In the genomic region with DNA sequence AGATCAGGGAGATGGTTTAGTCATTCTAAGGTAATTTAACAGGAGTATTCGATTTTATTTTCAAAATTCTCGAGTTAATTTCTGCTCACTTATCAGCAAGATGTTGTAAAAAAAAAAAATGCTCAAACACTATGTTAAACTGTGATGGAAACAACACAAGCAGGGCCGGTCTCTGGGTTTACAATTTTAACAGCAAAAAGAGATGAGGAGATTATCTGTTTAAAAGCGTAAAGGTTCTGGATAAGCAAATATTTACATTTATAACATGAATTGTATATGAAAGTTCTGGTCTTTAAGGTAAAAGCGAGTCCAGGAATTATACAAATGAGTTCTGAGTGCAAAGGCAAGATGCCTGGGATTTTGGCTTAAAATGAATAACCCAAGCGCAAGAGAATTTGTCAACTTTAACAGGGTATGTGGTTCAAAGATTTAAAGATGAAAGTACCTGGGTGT, we compare ENCODE assay signal across 21 mouse cellular contexts. TPM values are rescaled to one million over a fixed set of nuclear protein-coding genes. Genes with fewer than 3 reads are reported as not detected.
A peak's percentile ranks its signal among the peaks of the same experiment; 100 is the strongest.
DNase-seq lines count a peak whose midpoint lies in the region; ATAC-seq and TF ChIP-seq lines count a peak whose summit lies in the region.
"Had no signal": no experiment of that assay in that cellular context is flagged by ENCODE, and none has a peak within 500 bp of the region (broad histone marks: within the 10 kb centered on the region; RNA-seq: fewer than 3 reads in every experiment).

No protein-coding gene starts in this region.

- no peak for ATAC-seq in forebrain, embryonic 12.5 days (ENCODE audit: low FRiP score)
- ATAC-seq in forebrain, embryonic 15.5 days (replicated peaks) = no peak
- no peak for ATAC-seq in midbrain, embryonic 12.5 days (ENCODE audit: low FRiP score, low read depth)
- ATAC-seq in midbrain, embryonic 15.5 days (replicated peaks) = no peak
- no peak for ATAC-seq in forebrain, postnatal 0 days
- no peak for ATAC-seq in neural tube, embryonic 14.5 days (ENCODE audit: low read depth)

- 6% methylated on average over 6 of the region's 6 CpGs for WGBS in forebrain, embryonic 12.5 days
- 9% methylated on average over 6 of the region's 6 CpGs for WGBS in forebrain, embryonic 15.5 days
- WGBS in midbrain, embryonic 12.5 days = 9% methylated on average over 6 of the region's 6 CpGs
- WGBS in midbrain, embryonic 15.5 days = 7% methylated on average over 6 of the region's 6 CpGs
- 7% methylated on average over 6 of the region's 6 CpGs for WGBS in forebrain, postnatal 0 days
- WGBS in neural tube, embryonic 14.5 days = 3% methylated on average over 6 of the region's 6 CpGs

- H3K9me3 ChIP-seq in forebrain, embryonic 12.5 days = no peaks in the 10 kb centered on the region
- H3K9me3 ChIP-seq in forebrain, embryonic 15.5 days = no peaks in the 10 kb centered on the region
- H3K9me3 ChIP-seq in midbrain, embryonic 12.5 days = no peaks in the 10 kb centered on the region
- no peaks in the 10 kb centered on the region for H3K9me3 ChIP-seq in midbrain, embryonic 15.5 days
- H3K9me3 ChIP-seq in forebrain, postnatal 0 days (ENCODE audit: low read length) = no peaks in the 10 kb centered on the region
- no peaks in the 10 kb centered on the region for H3K9me3 ChIP-seq in neural tube, embryonic 14.5 days (ENCODE audit: control insufficient read depth, low read length)
- H3K9me3 ChIP-seq: heart, embryonic 12.5 days had no signal

- DNase-seq in forebrain, postnatal 0 days = peak; percentile 62
- DNase-seq in gastrocnemius, adult 8-10 months (ENCODE audit: low spot score in 2 of 2) = no peak
- no peak for DNase-seq in cerebellum, adult 18-20 months
- DNase-seq: adrenal gland, postnatal 25 days; B cell, adult 2 months; cerebellum, postnatal 36 days; gastrocnemius, postnatal 25 days; heart, postnatal 4 days; kidney, adult 11 months; layer of hippocampus, adult 9-11 months; thymus, postnatal 4 days had no signal

- peak overlapping the region; percentile 23 for H3K4me3 ChIP-seq in forebrain, embryonic 12.5 days (replicated peaks)
- no peak overlapping the region for H3K4me3 ChIP-seq in forebrain, embryonic 15.5 days
- peak overlapping the region; percentile 10 for H3K4me3 ChIP-seq in midbrain, embryonic 12.5 days
- H3K4me3 ChIP-seq in midbrain, embryonic 15.5 days = no peak overlapping the region
- H3K4me3 ChIP-seq in forebrain, postnatal 0 days (ENCODE audit: low read depth, low read length) = no peak overlapping the region
- H3K4me3 ChIP-seq in neural tube, embryonic 14.5 days (ENCODE audit: low read depth, low read length) = peak overlapping the region; percentile 2; the same call in 1 of the 2 replicates
- H3K4me3 ChIP-seq: heart, embryonic 12.5 days had no signal

- peaks cover 84% of the 10 kb centered on the region for H3K27me3 ChIP-seq in forebrain, embryonic 12.5 days
- peaks cover 70% of the 10 kb centered on the region for H3K27me3 ChIP-seq in forebrain, embryonic 15.5 days
- peaks cover 85% of the 10 kb centered on the region for H3K27me3 ChIP-seq in midbrain, embryonic 12.5 days
- peaks cover 68% of the 10 kb centered on the region for H3K27me3 ChIP-seq in midbrain, embryonic 15.5 days (replicated peaks)
- H3K27me3 ChIP-seq in forebrain, postnatal 0 days (ENCODE audit: insufficient read depth, low read length) = peaks cover 66% of the 10 kb centered on the region
- peaks cover 60% of the 10 kb centered on the region for H3K27me3 ChIP-seq in neural tube, embryonic 14.5 days (ENCODE audit: control insufficient read depth, insufficient read depth, low read length)

- no peaks in the 10 kb centered on the region for H3K36me3 ChIP-seq in forebrain, embryonic 12.5 days (replicated peaks)
- H3K36me3 ChIP-seq in forebrain, embryonic 15.5 days = no peaks in the 10 kb centered on the region
- H3K36me3 ChIP-seq in midbrain, embryonic 12.5 days = no peaks in the 10 kb centered on the region
- no peaks in the 10 kb centered on the region for H3K36me3 ChIP-seq in midbrain, embryonic 15.5 days (replicated peaks)
- H3K36me3 ChIP-seq in forebrain, postnatal 0 days (ENCODE audit: insufficient read depth) = no peaks in the 10 kb centered on the region
- no peaks in the 10 kb centered on the region for H3K36me3 ChIP-seq in neural tube, embryonic 14.5 days (ENCODE audit: control insufficient read depth, insufficient read depth, low read length)
- H3K36me3 ChIP-seq: heart, embryonic 12.5 days had no signal

- peaks cover 36% of the 10 kb centered on the region for H3K4me1 ChIP-seq in forebrain, embryonic 12.5 days
- peaks cover 24% of the 10 kb centered on the region for H3K4me1 ChIP-seq in forebrain, embryonic 15.5 days
- peaks cover 32% of the 10 kb centered on the region for H3K4me1 ChIP-seq in midbrain, embryonic 12.5 days
- peaks cover 27% of the 10 kb centered on the region for H3K4me1 ChIP-seq in midbrain, embryonic 15.5 days
- 0 out of 2 replicates have a peak, but pooled peaks cover 4% of the 10 kb centered on the region for H3K4me1 ChIP-seq in forebrain, postnatal 0 days (ENCODE audit: insufficient read depth)
- peaks cover 16% of the 10 kb centered on the region for H3K4me1 ChIP-seq in neural tube, embryonic 14.5 days (ENCODE audit: control insufficient read depth, insufficient read depth, low read length)

- H3K9ac ChIP-seq in forebrain, embryonic 12.5 days = no peak overlapping the region; the same call in 1 of the 2 replicates
- no peak overlapping the region for H3K9ac ChIP-seq in forebrain, embryonic 15.5 days (replicated peaks)
- H3K9ac ChIP-seq in midbrain, embryonic 12.5 days (replicated peaks) = no peak overlapping the region
- H3K9ac ChIP-seq in midbrain, embryonic 15.5 days = no peak overlapping the region
- no peak overlapping the region for H3K9ac ChIP-seq in forebrain, postnatal 0 days
- no peak overlapping the region for H3K9ac ChIP-seq in neural tube, embryonic 14.5 days (replicated peaks; ENCODE audit: low read depth, low read length)
- H3K9ac ChIP-seq: heart, embryonic 12.5 days had no signal

- TF ChIP-seq CTCF in forebrain, postnatal 0 days (IDR thresholded peaks at IDR 0.05; ENCODE audit: low read depth) = no peak

- peak overlapping the region; percentile 36 for H3K4me2 ChIP-seq in forebrain, embryonic 12.5 days
- H3K4me2 ChIP-seq in forebrain, embryonic 15.5 days (replicated peaks) = no peak overlapping the region
- H3K4me2 ChIP-seq in midbrain, embryonic 12.5 days (replicated peaks) = peak overlapping the region; percentile 4; the same call in 1 of the 2 replicates
- H3K4me2 ChIP-seq in midbrain, embryonic 15.5 days = no peak overlapping the region
- H3K4me2 ChIP-seq in forebrain, postnatal 0 days (ENCODE audit: low read depth) = no peak overlapping the region
- H3K4me2 ChIP-seq in neural tube, embryonic 14.5 days (ENCODE audit: low read depth, low read length) = no peak overlapping the region
- H3K4me2 ChIP-seq: heart, embryonic 12.5 days; liver, embryonic 11.5 days had no signal

- no peak overlapping the region for H3K27ac ChIP-seq in forebrain, embryonic 12.5 days
- H3K27ac ChIP-seq in forebrain, embryonic 15.5 days (replicated peaks) = no peak overlapping the region
- no peak overlapping the region for H3K27ac ChIP-seq in midbrain, embryonic 12.5 days (replicated peaks)
- no peak overlapping the region for H3K27ac ChIP-seq in midbrain, embryonic 15.5 days
- no peak overlapping the region for H3K27ac ChIP-seq in forebrain, postnatal 0 days (ENCODE audit: low read depth, low read length)
- H3K27ac ChIP-seq in neural tube, embryonic 14.5 days (ENCODE audit: low read depth, low read length) = no peak overlapping the region

RNA-seq across cellular contexts. Expression of gene Foxd1, which starts 3.0 kb away (rescaled TPM):
- polyA plus RNA-seq in forebrain, embryonic 12.5 days (2016; fragmentation: Nextera tagmentation; extraction: Ambion mirVana) = 2.6 and 4.2 TPM in 2 replicates
- 0.55 and 0.56 TPM in 2 replicates for polyA plus RNA-seq in forebrain, embryonic 15.5 days (2015; fragmentation: Nextera tagmentation; extraction: Ambion mirVana)
- polyA plus RNA-seq in midbrain, embryonic 12.5 days (2016; fragmentation: Nextera tagmentation; extraction: Ambion mirVana) = 5.2 and 6.0 TPM in 2 replicates
- 0.89 and 1.0 TPM in 2 replicates for polyA plus RNA-seq in midbrain, embryonic 15.5 days (2015; fragmentation: Nextera tagmentation; extraction: Ambion mirVana)
- total RNA-seq in forebrain, postnatal 0 days (2014; rRNA removed) = 2.0 and 2.2 TPM in 2 replicates
- 0.62 and 0.86 TPM in 2 replicates for polyA plus RNA-seq in forebrain, postnatal 0 days (2015; fragmentation: Nextera tagmentation; extraction: Ambion mirVana)
- 0.12 and 0.76 TPM in 2 replicates for polyA plus RNA-seq in neural tube, embryonic 14.5 days (2014; fragmentation: Nextera tagmentation; extraction: Ambion mirVana)
- total RNA-seq in gastrocnemius, adult 8-10 months (2022) = under 1 TPM in 1 of 4 experiments, not detected in 3; 0.11 TPM
- total RNA-seq: megakaryocyte-erythroid progenitor cell, adult 5-6 weeks had no signal
- polyA plus RNA-seq: liver, embryonic 11.5 days; lung, embryonic 16.5 days; spleen, adult 2 months had no signal

RNA-seq across cellular contexts. Expression of gene Btf3, which starts 40.2 kb away (rescaled TPM):
- polyA plus RNA-seq in forebrain, embryonic 12.5 days (2016; fragmentation: Nextera tagmentation; extraction: Ambion mirVana) = 693 and 699 TPM in 2 replicates
- 585 and 597 TPM in 2 replicates for polyA plus RNA-seq in forebrain, embryonic 15.5 days (2015; fragmentation: Nextera tagmentation; extraction: Ambion mirVana)
- 628 and 633 TPM in 2 replicates for polyA plus RNA-seq in midbrain, embryonic 12.5 days (2016; fragmentation: Nextera tagmentation; extraction: Ambion mirVana)
- 426 and 445 TPM in 2 replicates for polyA plus RNA-seq in midbrain, embryonic 15.5 days (2015; fragmentation: Nextera tagmentation; extraction: Ambion mirVana)
- 435 and 523 TPM in 2 replicates for total RNA-seq in forebrain, postnatal 0 days (2014; rRNA removed)
- 562 and 667 TPM in 2 replicates for polyA plus RNA-seq in forebrain, postnatal 0 days (2015; fragmentation: Nextera tagmentation; extraction: Ambion mirVana)
- polyA plus RNA-seq in neural tube, embryonic 14.5 days (2014; fragmentation: Nextera tagmentation; extraction: Ambion mirVana) = 513 and 544 TPM in 2 replicates
- total RNA-seq in gastrocnemius, adult 8-10 months (2022) = 100 to 1,000 TPM; 208 to 239 (median 210) TPM

Comparison
In these comparisons a context has a peak if more than half of its experiments do, and no peak if none do; other contexts are left out.
1. H3K4me2 ChIP-seq: peak in forebrain, embryonic 12.5 days (single experiment) and midbrain, embryonic 12.5 days (single experiment); none in forebrain, embryonic 15.5 days (single experiment), midbrain, embryonic 15.5 days (single experiment), forebrain, postnatal 0 days (single experiment) and neural tube, embryonic 14.5 days (single experiment).
2. H3K4me3 ChIP-seq: peak in forebrain, embryonic 12.5 days (single experiment), midbrain, embryonic 12.5 days (single experiment) and neural tube, embryonic 14.5 days (single experiment); none in forebrain, embryonic 15.5 days (single experiment), midbrain, embryonic 15.5 days (single experiment) and forebrain, postnatal 0 days (single experiment).